Mouse (Mus musculus) C2C12 (cell line): ENCODE data around the gene Armcx4.
"Not testable (repeated sequence)": the region's sequence is repeated elsewhere in the genome, so short reads cannot be mapped to it uniquely, and the experiment has no call there.

Experiments
- CEBPB ChIP-seq: IDR thresholded peaks from one replicate; pipeline ENCODE4 v1.6.1; 2011; ENCODE audit warnings: low read depth, mild to moderate bottlenecking, control low read depth, moderate library complexity
- CTCF ChIP-seq: IDR thresholded peaks from one replicate; pipeline ENCODE4 v1.5.1; 2011; ENCODE audit not compliant: control insufficient read depth, insufficient read depth, insufficient read length
- FOSL1 ChIP-seq: IDR thresholded peaks from one replicate; pipeline ENCODE4 v1.8.0; 2011; ENCODE audit warnings: mild to moderate bottlenecking, low read length; ENCODE audit not compliant: poor library complexity, insufficient read depth, severe bottlenecking
- MAX ChIP-seq: IDR thresholded peaks from one replicate; pipeline ENCODE4 v1.6.1; 2011; ENCODE audit warnings: mild to moderate bottlenecking, control low read depth
- MYOD1 ChIP-seq: IDR thresholded peaks from one replicate; pipeline ENCODE4 v1.6.1; 2011; ENCODE audit warnings: low read depth; ENCODE audit not compliant: control insufficient read depth, insufficient read length
- MYOG ChIP-seq: IDR thresholded peaks from one replicate; pipeline ENCODE4 v1.6.1; 2011; ENCODE audit not compliant: control insufficient read depth, insufficient read length; ENCODE audit errors: extremely low read depth
- USF1 ChIP-seq: IDR thresholded peaks from one replicate; pipeline ENCODE4 v1.6.1; 2011; ENCODE audit warnings: low read depth, mild to moderate bottlenecking, control low read depth, moderate library complexity

DNA sequence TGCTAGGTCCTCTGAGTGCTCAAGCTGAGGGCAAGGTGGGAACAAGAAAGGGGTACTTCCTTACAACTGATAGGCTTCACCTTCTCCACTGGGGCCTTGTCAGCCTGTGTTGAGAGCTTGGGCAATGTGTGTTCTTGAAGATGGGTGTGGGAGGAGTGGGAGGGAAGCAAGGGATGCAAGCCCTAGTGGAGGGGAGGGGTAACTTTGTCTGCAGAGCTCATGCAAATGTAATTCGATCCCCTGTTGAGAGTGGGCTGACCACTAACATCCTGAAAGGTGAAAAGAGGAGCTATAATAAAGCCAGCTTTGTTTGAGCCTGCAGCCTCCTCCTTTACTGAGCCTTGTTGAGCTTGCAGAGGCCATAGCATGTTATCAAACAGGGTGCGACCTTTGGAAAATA lies 37.4 kb downstream of the Armcx4 start:
- not testable (repeated sequence) for TF ChIP-seq CTCF, CEBPB, MYOG, MAX, USF1, MYOD1, FOSL1
